Mouse (Mus musculus) kidney, embryonic 15.5 days (tissue): Measurements from ENCODE around the gene Sspn. TPM values are rescaled to one million over a fixed set of nuclear protein-coding genes. Genes with fewer than 3 reads are reported as not detected.

Experiments
- ATAC-seq: fragments of 200-750 bp; cut with Nextera tagmentation; replicated peaks from 2 replicates; pipeline ENCODE4 v1.8.0; 2017; ENCODE audit warnings: moderate TSS enrichment; ENCODE audit not compliant: low FRiP score
- H3K27ac ChIP-seq: fragments of 300-500 bp; sonication (generic); 2 replicates; pipeline ENCODE4 v1.5.1; 2015; ENCODE audit warnings: mild to moderate bottlenecking, inconsistent platforms
- H3K27me3 ChIP-seq: fragments of 300-500 bp; sonication (generic); 2 replicates; pipeline ENCODE4 v1.6.1; 2015; ENCODE audit warnings: inconsistent platforms
- H3K36me3 ChIP-seq: fragments of 300-500 bp; sonication (generic); 2 replicates; pipeline ENCODE4 v1.6.1; 2015; ENCODE audit warnings: inconsistent platforms
- H3K4me1 ChIP-seq: fragments of 300-500 bp; sonication (generic); 2 replicates; pipeline ENCODE4 v1.6.1; 2015; ENCODE audit warnings: inconsistent platforms
- H3K4me2 ChIP-seq: fragments of 300-500 bp; sonication (generic); 2 replicates; pipeline ENCODE4 v1.6.1; 2015; ENCODE audit warnings: moderate library complexity, mild to moderate bottlenecking, inconsistent platforms
- H3K4me3 ChIP-seq: fragments of 300-500 bp; sonication (generic); replicated peaks from 2 replicates; pipeline ENCODE4 v1.5.1; 2015; ENCODE audit warnings: mild to moderate bottlenecking, inconsistent platforms
- H3K9ac ChIP-seq: fragments of 300-500 bp; sonication (generic); 2 replicates; pipeline ENCODE4 v1.6.1; 2015; ENCODE audit warnings: mild to moderate bottlenecking, inconsistent platforms
- H3K9me3 ChIP-seq: fragments of 300-500 bp; sonication (generic); replicated peaks from 2 replicates; pipeline ENCODE4 v1.6.1; 2016; ENCODE audit warnings: inconsistent platforms
- WGBS: fragments of 180-500 bp; shearing (Covaris S2); methylation state at CpG from one replicate; pipeline ENCODE4 v1.1.7; 2015; ENCODE audit warnings: mixed read lengths; 5-methylcytosine and 5-hydroxymethylcytosine counted together
- polyA plus RNA-seq: library from polyadenylated mRNA; unstranded; fragments of >200 nt; fragmentation: Nextera tagmentation; extraction: Ambion mirVana; gene quantifications from 2 replicates; pipeline ENCODE4 v1.2.1, GENCODE M21; 2015

Sspn gene
- polyA plus RNA-seq, 1 experiment from 2014 or later: 11.8 TPM

- 93% methylated on average over 4 of the region's 4 CpGs for WGBS
- no peaks in the 10 kb centered on the region for H3K36me3 ChIP-seq
- no peaks in the 10 kb centered on the region for H3K9me3 ChIP-seq
- no peaks in the 10 kb centered on the region for H3K4me1 ChIP-seq
- H3K9ac ChIP-seq: no peak overlapping the region
- H3K27me3 ChIP-seq: no peaks in the 10 kb centered on the region
- no peak overlapping the region for H3K27ac ChIP-seq
- ATAC-seq: no peak
- H3K4me2 ChIP-seq: no peak overlapping the region
- H3K4me3 ChIP-seq: no peak overlapping the region
Observed at GRCm38 (mm10) chr6:145982335-145982734, 50.9 kb downstream of the Sspn start.

GRCm38 (mm10) chr6:145990578-145990977 lies 59.1 kb downstream of the Sspn start:
- no peak overlapping the region for H3K9ac ChIP-seq
- H3K27ac ChIP-seq: no peak overlapping the region
- 68% methylated on average over 1 of the region's 1 CpGs for WGBS
- H3K4me2 ChIP-seq: no peak overlapping the region
- peaks cover 16% of the 10 kb centered on the region for H3K4me1 ChIP-seq
- no peaks in the 10 kb centered on the region for H3K9me3 ChIP-seq
- no peak for ATAC-seq
- H3K36me3 ChIP-seq: no peaks in the 10 kb centered on the region
- no peak overlapping the region for H3K4me3 ChIP-seq
- H3K27me3 ChIP-seq: no peaks in the 10 kb centered on the region

DNA sequence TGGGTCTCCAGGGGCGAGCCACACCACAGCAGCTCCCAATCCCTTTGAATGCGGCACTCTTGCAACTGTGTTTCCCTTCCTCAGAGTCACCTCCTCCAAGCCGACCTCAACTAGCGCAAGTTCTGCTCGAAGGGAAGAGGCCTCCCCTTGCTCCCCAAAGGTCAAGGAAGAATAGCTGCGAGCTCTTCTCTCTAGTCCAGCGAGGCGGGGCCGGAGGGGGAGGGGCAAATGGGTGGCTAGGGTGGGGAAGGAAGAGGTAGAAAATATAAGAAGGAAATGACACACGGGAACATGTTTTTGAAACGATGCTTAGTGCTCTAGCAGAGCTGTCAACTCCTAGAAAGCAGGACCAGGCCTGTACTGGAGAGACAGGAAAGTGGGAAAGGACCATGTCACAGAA lies 61.1 kb downstream of the Sspn start:
- ATAC-seq: no peak
- H3K4me1 ChIP-seq: peaks cover 16% of the 10 kb centered on the region
- WGBS: 68% methylated on average over 11 of the region's 11 CpGs
- H3K27ac ChIP-seq: no peak overlapping the region
- no peaks in the 10 kb centered on the region for H3K27me3 ChIP-seq
- H3K36me3 ChIP-seq: no peaks in the 10 kb centered on the region
- no peak overlapping the region for H3K4me2 ChIP-seq
- H3K9ac ChIP-seq: no peak overlapping the region
- no peak overlapping the region for H3K4me3 ChIP-seq
- no peaks in the 10 kb centered on the region for H3K9me3 ChIP-seq

DNA sequence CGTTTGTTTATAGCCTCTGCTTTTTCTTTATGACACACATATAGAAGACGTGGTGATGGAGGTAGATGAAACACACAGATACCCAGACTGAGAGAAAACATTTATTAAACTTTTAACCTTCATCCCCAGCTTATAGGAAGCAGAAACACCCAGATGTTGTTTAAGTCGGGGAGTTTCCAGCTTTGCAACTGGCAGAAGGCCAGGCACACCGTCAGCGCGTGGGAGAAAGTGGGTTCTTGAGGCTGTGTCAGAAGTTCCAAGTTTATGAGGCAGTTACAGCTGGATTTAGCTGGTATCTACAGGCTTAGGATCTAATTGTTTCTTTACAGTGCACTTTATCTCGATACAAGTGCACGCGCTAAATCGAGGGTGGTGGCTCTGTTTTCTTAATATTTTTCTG lies 61.5 kb downstream of the Sspn start:
- Histone ChIP-seq H3K4me3 (no peak overlapping the region), H3K9ac (no peak overlapping the region), H3K27me3 (no peaks in the 10 kb centered on the region), H3K9me3 (no peaks in the 10 kb centered on the region), H3K4me1 (peaks cover 18% of the 10 kb centered on the region), H3K27ac (0 out of 2 replicates have a peak overlapping the region, but pooled peaks have one; percentile 10), H3K4me2 (no peak overlapping the region), H3K36me3 (no peaks in the 10 kb centered on the region)
- WGBS: 24% methylated on average over 10 of the region's 10 CpGs
- ATAC-seq: peak; percentile 64; the same call in 1 of the 2 replicates

GRCm38 (mm10) chr6:145998314-145999007 lies 67.0 kb downstream of the Sspn start:
- WGBS: 25% methylated on average over 13 of the region's 13 CpGs
- H3K27ac ChIP-seq: peak overlapping the region; percentile 41
- peak; percentile 60; the same call in 1 of the 2 replicates for ATAC-seq

DNA sequence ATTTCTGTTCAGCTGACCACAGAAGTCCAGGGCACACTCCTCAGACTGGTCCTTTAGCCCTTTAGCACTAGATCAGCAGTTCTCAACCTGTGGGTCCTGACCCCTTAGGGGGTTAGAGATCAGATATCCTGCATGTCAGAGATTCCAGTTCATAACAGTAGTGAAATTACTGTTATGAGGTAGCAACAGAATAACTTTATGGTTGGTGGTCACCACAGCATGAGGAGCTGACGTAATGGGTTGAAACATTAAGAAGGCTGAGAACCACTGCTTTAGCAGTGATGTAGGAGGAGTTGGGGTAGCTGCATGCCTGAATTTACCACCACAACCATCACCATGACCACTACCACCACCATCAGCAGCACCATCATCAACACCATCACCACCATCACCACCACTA lies 69.3 kb downstream of the Sspn start:
- Histone ChIP-seq H3K9ac (no peak overlapping the region), H3K4me2 (no peak overlapping the region), H3K4me1 (peaks cover 20% of the 10 kb centered on the region), H3K9me3 (no peaks in the 10 kb centered on the region), H3K36me3 (no peaks in the 10 kb centered on the region), H3K27ac (no peak overlapping the region), H3K27me3 (no peaks in the 10 kb centered on the region), H3K4me3 (no peak overlapping the region)
- ATAC-seq: no peak
- 96% methylated on average over 1 of the region's 1 CpGs for WGBS

More at GRCm38 (mm10) chr6:145998314-145999007, 67.0 kb downstream of the Sspn start:
- H3K9ac ChIP-seq: no peak overlapping the region
- no peaks in the 10 kb centered on the region for H3K36me3 ChIP-seq
- H3K4me2 ChIP-seq: no peak overlapping the region
- no peak overlapping the region for H3K4me3 ChIP-seq
- H3K4me1 ChIP-seq: peaks cover 14% of the 10 kb centered on the region
- no peaks in the 10 kb centered on the region for H3K9me3 ChIP-seq
- H3K27me3 ChIP-seq: no peaks in the 10 kb centered on the region

- Histone ChIP-seq H3K27ac (no peak overlapping the region), H3K4me3 (no peak overlapping the region), H3K9ac (no peak overlapping the region), H3K27me3 (no peaks in the 10 kb centered on the region), H3K4me1 (peaks cover 26% of the 10 kb centered on the region), H3K9me3 (no peaks in the 10 kb centered on the region), H3K4me2 (no peak overlapping the region), H3K36me3 (no peaks in the 10 kb centered on the region)
- no peak for ATAC-seq
- WGBS: 88% methylated on average over 22 of the region's 22 CpGs
Observed at GRCm38 (mm10) chr6:146001396-146002191, 70.2 kb downstream of the Sspn start.

- Histone ChIP-seq H3K36me3 (no peaks in the 10 kb centered on the region), H3K9ac (no peak overlapping the region), H3K4me2 (no peak overlapping the region), H3K27me3 (no peaks in the 10 kb centered on the region), H3K4me3 (no peak overlapping the region), H3K9me3 (no peaks in the 10 kb centered on the region), H3K27ac (no peak overlapping the region), H3K4me1 (peaks cover 40% of the 10 kb centered on the region)
- no peak for ATAC-seq
- WGBS: 76% methylated on average over 3 of the region's 3 CpGs
Observed at GRCm38 (mm10) chr6:146004174-146004601, 72.7 kb downstream of the Sspn start.

GRCm38 (mm10) chr6:146005129-146005886 lies 73.9 kb downstream of the Sspn start:
- no peaks in the 10 kb centered on the region for H3K27me3 ChIP-seq
- no peak overlapping the region for H3K4me3 ChIP-seq
- H3K4me1 ChIP-seq: peaks cover 48% of the 10 kb centered on the region
- no peaks in the 10 kb centered on the region for H3K36me3 ChIP-seq
- H3K9ac ChIP-seq: no peak overlapping the region
- H3K4me2 ChIP-seq: no peak overlapping the region
- 71% methylated on average over 11 of the region's 11 CpGs for WGBS
- no peaks in the 10 kb centered on the region for H3K9me3 ChIP-seq
- no peak overlapping the region for H3K27ac ChIP-seq
- no peak for ATAC-seq

DNA sequence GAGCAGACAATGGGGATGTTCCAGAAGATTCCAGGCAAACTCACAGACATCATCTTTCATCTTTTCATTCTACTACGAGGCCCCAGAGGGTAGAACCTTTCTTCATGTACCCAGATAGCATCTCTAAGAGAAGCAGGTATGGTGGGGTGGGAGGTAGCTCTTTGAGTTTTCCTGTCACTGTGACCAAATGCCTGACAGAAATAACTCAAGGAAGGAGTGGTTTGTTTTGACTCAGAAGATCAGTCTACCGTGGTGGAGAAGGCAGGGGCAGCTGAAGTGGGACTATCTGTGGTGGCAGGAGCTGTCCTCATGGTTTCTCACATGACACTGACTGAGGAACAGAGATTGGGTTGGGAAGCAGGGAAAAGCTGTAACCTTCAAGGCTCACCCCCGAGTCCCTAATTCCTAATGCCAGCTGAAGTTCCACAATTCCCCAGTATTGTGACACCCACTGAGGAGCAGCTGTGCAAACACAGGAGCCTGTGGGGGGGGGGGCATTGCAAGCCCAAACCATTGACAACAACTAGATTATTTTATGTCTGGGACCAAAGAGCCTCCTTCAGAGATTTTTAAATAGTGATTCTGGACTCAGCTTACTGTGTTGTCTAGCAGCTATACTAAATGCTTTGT lies 74.6 kb downstream of the Sspn start:
- no peaks in the 10 kb centered on the region for H3K9me3 ChIP-seq
- WGBS: 38% methylated on average over 3 of the region's 3 CpGs
- H3K27me3 ChIP-seq: no peaks in the 10 kb centered on the region
- no peak overlapping the region for H3K4me2 ChIP-seq
- peaks cover 52% of the 10 kb centered on the region for H3K4me1 ChIP-seq
- H3K4me3 ChIP-seq: no peak overlapping the region
- no peaks in the 10 kb centered on the region for H3K36me3 ChIP-seq
- no peak for ATAC-seq
- H3K27ac ChIP-seq: no peak overlapping the region
- no peak overlapping the region for H3K9ac ChIP-seq

- Histone ChIP-seq H3K36me3 (no peaks in the 10 kb centered on the region), H3K9ac (no peak overlapping the region), H3K27me3 (no peaks in the 10 kb centered on the region), H3K4me3 (no peak overlapping the region), H3K9me3 (no peaks in the 10 kb centered on the region), H3K27ac (no peak overlapping the region), H3K4me2 (no peak overlapping the region), H3K4me1 (peaks cover 52% of the 10 kb centered on the region)
- WGBS: 71% methylated on average over 3 of the region's 3 CpGs
- 0 out of 2 replicates have a peak, but pooled peaks have one; percentile 54 for ATAC-seq
Observed at GRCm38 (mm10) chr6:146006753-146007152, 75.3 kb downstream of the Sspn start.
